Mouse (Mus musculus): ENCODE measurements around the gene Nup107.

Nup107 gene

GRCm38 (mm10) chr10:117776281-117777102, 16.0 kb downstream of the Nup107 start:
- no peak for DNase-seq

GRCm38 (mm10) chr10:117775401-117776144, 16.9 kb downstream of the Nup107 start:
- DNase-seq = no peak

- DNase-seq = no peak
Measured at GRCm38 (mm10) chr10:117774817-117775120, 17.7 kb downstream of the Nup107 start.

GRCm38 (mm10) chr10:117774011-117774816, 18.3 kb downstream of the Nup107 start:
- no peak for DNase-seq

GRCm38 (mm10) chr10:117773106-117773720, 19.3 kb downstream of the Nup107 start:
- DNase-seq = no peak

- DNase-seq = no peak
Measured at GRCm38 (mm10) chr10:117772364-117773105, 20.0 kb downstream of the Nup107 start.

GRCm38 (mm10) chr10:117771131-117771510, 21.4 kb downstream of the Nup107 start:
- DNase-seq = no peak

GRCm38 (mm10) chr10:117770286-117771130, 22.0 kb downstream of the Nup107 start:
- no peak for DNase-seq

GRCm38 (mm10) chr10:117769541-117770285, 22.8 kb downstream of the Nup107 start:
- DNase-seq = no peak

- DNase-seq = no peak
Measured at GRCm38 (mm10) chr10:117768141-117768440, 24.4 kb downstream of the Nup107 start.

- no peak for DNase-seq
Measured at GRCm38 (mm10) chr10:117767286-117768140, 25.0 kb downstream of the Nup107 start.

GRCm38 (mm10) chr10:117766896-117767160, 25.7 kb downstream of the Nup107 start:
- no peak for DNase-seq

GRCm38 (mm10) chr10:117766111-117766895, 26.2 kb downstream of the Nup107 start:
- no peak for DNase-seq

GRCm38 (mm10) chr10:117765116-117765894, 27.2 kb downstream of the Nup107 start:
- DNase-seq = no peak

GRCm38 (mm10) chr10:117764598-117764997, 27.9 kb downstream of the Nup107 start:
- DNase-seq = no peak

GRCm38 (mm10) chr10:117763588-117764190, 28.8 kb downstream of the Nup107 start:
- no peak for DNase-seq

- DNase-seq = no peak
Measured at GRCm38 (mm10) chr10:117762966-117763365, 29.5 kb downstream of the Nup107 start.

GRCm38 (mm10) chr10:117762281-117762830, 30.1 kb downstream of the Nup107 start:
- DNase-seq = no peak
